Mouse (Mus musculus): Measurements from ENCODE around the gene Slc35f3.

Slc35f3 gene

DNA sequence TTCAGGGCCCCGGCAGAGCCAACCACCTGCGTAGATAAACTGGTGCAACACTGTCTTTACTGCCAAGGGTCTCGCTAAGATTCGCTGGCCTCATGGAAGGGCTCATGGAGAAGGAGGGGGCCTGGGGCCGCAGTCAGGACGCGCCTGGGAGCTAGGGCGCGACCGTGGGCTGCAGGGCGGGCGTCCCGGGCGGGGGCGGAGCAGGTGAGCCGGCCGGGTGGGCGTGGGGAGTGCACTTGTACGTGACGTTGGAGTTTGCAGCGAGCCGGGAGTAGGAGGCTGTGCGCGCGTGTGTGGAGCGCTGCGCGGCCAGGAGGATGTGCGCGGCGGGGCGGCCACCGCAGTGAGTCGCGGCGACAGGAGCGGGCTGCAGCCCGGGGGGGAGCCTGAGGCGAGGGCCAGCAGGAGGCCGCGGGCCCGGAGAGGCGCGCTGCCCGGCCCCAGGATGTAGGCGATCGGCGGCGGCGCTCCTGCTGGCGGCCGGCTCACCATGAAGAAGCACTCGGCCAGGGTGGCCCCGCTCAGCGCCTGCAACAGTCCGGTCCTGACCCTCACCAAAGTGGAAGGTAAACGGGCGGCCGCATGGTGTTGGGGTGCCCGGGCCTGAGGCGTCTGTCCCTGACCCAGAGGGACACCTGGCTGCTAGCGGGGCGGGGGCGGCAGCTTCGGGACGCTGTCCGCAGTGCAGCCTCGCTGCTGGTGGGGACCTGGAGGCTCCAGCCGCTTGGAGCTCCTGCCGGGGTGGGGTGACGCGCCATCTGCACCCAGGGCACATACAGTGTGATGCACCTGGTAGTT lies at the start of gene Slc35f3:
Slc35f3 (plus strand) TSS at position 263 of the 798 bp plus-strand sequence.
- DNase-seq (ENCODE audit: low spot score): no peak

GRCm38 (mm10) chr8:126250486-126250885 lies 47.9 kb upstream of the Slc35f3 start:
- no peak for DNase-seq (ENCODE audit: low spot score)

DNA sequence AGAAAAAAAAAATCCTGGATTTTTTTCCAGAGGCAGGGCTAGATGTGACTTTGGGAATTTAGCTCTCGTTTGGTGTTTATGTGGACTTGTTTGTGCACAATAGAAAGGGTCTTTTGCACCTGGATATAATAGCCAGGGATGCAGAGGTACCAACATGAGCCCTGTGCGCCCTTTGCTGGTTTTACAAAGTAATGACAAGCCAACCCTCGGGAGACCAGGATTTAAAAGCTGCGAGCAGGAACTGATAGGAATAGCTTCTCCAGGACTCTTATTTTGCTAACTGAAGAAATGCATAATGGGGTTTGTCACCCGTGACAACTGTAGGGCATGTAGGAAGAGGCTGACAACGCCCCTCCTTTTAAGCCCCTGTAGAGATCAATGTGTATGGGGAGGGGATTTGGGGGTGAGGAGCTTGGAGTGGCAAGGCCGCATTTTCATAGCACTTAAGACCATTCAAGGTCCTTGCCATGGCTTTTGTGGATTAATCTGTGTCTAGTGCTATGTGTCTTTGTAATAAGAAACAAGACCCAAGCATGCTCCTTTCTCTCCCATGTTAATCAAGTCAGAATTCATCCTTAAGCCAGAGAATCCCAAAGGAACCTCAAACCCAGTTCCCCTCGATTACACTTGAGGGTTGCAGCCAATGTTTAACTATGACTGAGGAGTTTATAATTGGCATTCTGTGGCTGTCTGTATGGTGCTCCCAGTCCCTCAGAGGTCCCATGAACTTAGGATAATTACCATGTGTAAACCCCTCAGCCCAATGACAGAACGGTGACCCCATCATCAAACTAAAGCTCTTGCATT lies 41.6 kb upstream of the Slc35f3 start:
- no peak for DNase-seq (ENCODE audit: low spot score)

DNA sequence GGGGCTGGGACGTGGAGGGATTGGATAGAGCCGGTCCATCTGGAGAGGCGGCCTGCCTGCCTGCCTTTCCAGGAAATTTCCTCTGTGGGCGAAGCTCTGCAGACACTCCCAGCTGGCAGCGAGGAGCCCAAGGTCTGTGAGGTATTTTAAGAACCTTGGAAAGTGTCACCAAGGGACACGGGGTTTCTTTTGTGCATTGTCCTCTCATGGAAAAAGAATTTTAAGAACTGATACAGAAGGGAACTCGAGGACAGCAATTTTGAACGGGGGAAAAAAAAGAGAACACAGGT lies 41.0 kb upstream of the Slc35f3 start:
- DNase-seq (ENCODE audit: low spot score): no peak

- DNase-seq (ENCODE audit: low spot score): peak; percentile 5
Measured at GRCm38 (mm10) chr8:126258175-126258781, 40.1 kb upstream of the Slc35f3 start.

DNA sequence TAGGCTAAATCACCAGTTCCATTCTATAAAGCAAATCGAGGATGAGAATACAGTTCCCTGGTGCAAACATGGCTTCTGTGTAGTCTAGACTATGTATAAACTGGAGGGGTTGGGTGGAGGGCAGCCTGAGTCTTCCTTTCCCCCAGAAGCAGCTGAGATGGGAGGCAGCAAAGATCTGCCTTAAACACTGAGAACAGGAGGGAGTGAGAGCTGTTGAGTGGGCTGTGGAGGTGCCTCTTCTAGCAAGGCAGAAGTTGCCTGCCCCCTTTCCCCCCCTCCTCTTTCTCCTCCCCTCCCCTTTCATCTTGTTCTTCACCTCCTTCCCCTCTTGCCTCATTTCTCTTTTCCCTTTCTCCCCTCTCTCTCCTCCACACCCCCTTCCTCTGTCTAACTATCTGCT lies 33.2 kb upstream of the Slc35f3 start:
- DNase-seq (ENCODE audit: low spot score): no peak

DNA sequence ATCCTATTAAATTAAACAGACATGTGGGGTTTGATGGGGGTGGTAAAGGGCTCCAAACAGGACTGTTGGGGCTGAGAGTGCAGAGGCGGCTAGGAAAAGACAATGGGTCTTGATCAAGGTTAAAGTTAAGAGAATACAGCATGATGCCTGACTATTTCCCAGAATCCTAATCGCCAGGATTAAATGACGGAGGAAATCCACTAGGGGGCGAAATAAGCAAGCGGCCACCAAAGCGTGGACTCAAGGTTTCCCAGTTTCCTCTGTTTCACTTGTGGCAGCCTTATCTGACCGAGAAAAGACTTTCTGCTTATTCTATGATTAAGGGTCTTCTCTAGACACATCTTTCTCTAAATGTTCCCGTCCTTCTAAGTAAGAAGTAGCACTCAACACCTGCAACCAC lies 31.2 kb upstream of the Slc35f3 start:
- peak; percentile 7 for DNase-seq (ENCODE audit: low spot score)

- DNase-seq (ENCODE audit: low spot score): no peak
Measured at GRCm38 (mm10) chr8:126269733-126270132, 28.6 kb upstream of the Slc35f3 start.

- DNase-seq (ENCODE audit: low spot score): no peak
Measured at GRCm38 (mm10) chr8:126272445-126272844, 25.9 kb upstream of the Slc35f3 start.

GRCm38 (mm10) chr8:126273066-126273465 lies 25.3 kb upstream of the Slc35f3 start:
- no peak for DNase-seq (ENCODE audit: low spot score)

GRCm38 (mm10) chr8:126274866-126275360 lies 23.4 kb upstream of the Slc35f3 start:
- no peak for DNase-seq (ENCODE audit: low spot score)

- DNase-seq (ENCODE audit: low spot score): no peak
Measured at GRCm38 (mm10) chr8:126275886-126276285, 22.5 kb upstream of the Slc35f3 start.

GRCm38 (mm10) chr8:126291951-126292350 lies 6.4 kb upstream of the Slc35f3 start:
- no peak for DNase-seq (ENCODE audit: low spot score)

DNA sequence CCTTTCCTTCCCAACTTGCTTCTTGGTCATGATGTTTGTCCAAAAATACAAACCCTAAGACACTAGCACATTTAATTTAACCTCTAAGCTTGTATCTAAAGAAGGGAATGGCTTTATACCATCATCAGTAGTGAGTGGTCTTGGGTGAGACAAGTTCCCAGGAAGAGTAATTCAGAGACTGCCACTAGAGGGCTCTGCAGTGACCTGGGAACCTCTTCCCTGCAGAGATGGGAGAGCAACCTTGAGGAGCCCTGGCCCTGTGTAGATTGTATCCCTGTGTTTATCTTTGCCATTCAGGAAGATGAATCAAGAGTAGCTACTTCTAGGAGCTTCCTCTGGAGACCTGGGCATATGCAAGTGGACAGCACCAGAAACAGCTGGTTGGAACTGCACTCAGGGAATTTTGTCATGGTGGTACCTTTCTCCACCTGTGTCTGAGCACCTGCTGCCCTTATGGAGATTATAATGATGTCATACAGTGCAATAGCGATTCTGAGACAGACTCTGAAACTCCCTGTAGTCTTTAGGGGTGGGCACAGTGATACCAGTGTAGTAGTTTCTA lies 993 bp upstream of the Slc35f3 start:
- no peak for DNase-seq (ENCODE audit: low spot score)

DNA sequence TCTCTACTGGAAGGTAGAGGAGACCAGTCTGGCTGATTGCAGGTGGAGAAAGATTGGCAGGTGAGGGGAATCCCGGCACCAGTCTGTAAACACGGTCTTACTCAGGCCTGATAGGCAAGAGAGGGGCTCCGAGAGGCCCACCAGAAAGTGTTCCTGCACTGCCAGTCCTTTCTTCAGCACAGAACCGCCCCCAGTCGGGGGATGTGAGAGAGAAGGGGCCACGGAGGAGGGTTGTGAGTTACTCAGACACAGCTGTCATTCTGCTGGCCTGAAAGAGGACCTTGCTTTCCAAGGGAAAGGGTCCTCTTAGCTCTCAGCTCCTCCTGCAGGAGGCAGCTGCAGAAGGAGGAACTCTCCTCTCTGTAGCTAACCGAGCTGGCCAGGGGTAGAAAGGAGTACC lies 975 bp downstream of the Slc35f3 start:
- DNase-seq (ENCODE audit: low spot score): no peak

DNA sequence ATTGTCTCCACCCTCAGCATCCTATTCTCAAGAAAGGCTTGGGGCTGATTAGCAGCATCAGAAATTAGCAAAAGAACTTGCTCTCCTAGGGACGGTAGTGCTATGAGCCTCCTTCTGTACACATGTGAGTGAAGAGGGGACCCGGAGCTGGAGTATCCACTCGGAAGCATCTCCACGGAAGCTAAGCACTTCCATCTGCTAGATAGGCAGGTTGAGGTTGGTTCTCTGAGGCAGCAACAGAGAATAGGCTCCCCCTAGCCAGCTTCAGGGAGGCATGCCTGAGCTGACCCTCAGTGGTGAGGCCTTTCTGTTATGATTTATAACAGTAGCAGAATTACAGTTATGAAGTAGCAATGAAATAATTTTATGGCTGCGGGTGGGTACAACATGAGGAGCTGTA lies 2.0 kb downstream of the Slc35f3 start:
- DNase-seq (ENCODE audit: low spot score): no peak

GRCm38 (mm10) chr8:126301580-126301979 lies 3.2 kb downstream of the Slc35f3 start:
- no peak for DNase-seq (ENCODE audit: low spot score)

GRCm38 (mm10) chr8:126307164-126307563 lies 8.8 kb downstream of the Slc35f3 start:
- DNase-seq (ENCODE audit: low spot score): no peak

- DNase-seq (ENCODE audit: low spot score): no peak
Measured at GRCm38 (mm10) chr8:126309015-126309414, 10.7 kb downstream of the Slc35f3 start.

DNA sequence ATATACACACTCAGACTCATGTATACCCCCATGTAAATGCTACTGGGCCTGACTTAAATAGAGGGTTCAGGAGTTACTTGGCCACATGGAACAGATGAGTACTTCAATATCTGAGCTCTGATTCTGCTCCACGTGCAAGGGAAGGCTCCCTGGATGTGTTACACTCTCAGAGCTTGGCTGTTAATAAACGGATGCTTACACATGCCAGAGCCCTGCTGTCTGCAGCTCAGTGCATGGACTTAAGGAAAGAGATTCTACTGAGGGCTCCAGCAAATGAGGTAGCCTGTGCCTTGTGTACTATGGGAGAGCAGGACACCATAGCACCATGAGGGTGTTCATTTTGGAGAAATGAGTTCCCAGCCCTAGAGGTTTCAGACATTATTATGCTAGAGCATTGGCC lies 26.6 kb downstream of the Slc35f3 start:
- DNase-seq (ENCODE audit: low spot score): no peak

DNA sequence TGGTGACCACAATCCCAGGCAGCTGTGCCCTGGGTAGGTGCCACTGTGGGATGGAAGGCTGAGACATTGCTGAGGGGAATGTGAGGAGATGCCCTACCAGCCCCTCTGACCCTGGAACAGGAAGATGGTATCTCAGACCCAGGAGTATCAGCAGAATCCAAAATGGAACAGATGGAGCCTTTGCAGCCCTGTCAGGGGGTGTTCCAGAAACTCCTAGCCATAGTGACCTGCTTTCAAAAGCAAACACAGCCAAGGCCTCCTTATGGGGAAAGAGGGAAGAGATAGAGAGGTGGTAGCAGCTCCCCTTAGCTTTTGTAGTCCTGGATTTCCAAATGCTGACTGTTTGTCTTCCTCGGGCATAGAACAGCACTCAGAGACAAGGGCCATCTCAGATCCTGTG lies 27.8 kb downstream of the Slc35f3 start:
- no peak for DNase-seq (ENCODE audit: low spot score)

- DNase-seq (ENCODE audit: low spot score): no peak
Measured at GRCm38 (mm10) chr8:126326731-126327130, 28.4 kb downstream of the Slc35f3 start.

DNA sequence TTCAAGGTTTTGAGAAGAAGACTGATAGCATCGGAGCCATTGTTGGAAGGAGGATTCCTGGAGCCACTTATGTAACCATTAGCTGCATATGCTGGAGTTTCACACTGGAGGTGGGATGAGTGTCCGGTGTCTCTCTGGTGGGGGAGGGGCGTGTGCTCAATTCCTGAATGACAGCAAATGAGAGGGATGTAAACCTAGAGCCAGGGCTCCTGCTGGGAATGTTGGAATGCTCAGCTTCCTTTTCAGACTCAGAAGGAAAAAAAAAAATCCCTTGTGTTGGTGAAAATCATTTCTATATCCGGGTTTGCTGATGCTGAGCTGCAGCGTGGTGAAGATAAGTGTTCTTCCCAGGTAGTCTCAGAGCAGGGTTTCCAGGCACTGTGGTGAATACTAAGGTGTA lies 29.4 kb downstream of the Slc35f3 start:
- DNase-seq (ENCODE audit: low spot score): no peak
